Mouse (Mus musculus): ENCODE data around the gene Fkbp6.

DNA sequence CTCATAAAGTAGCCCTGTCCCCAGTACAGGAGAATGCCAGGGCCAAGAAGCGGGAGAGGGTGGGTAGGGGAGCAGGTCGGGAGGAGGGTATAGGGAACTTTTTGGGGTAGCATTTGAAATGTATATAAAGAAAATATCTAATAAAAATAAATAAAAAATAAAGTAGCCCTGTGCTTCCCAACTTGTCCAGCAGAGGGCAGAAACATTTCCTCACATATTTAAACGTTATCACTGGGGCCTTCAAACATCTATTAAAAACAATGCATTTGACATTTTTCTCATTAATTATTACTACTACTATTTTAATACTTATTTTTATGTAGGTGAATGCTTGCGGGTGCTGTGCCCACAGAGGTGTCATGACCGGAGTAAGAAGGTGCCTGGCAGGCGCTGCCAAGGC is 18.0 kb upstream of the Fkbp6 start:
- TF ChIP-seq CTCF (IDR thresholded peaks at IDR 0.05; ENCODE audit: low read depth) (peak; percentile 43; the same call in 1 of the 2 replicates), EP300 (IDR thresholded peaks at IDR 0.05; ENCODE audit: low read depth) (no peak)

Data from heart, postnatal 0 days (tissue).